Mouse (Mus musculus): ENCODE measurements at regions not wholly inside any gene's neighbourhood (a gene's known extent, or its start where the extent isn't known, plus 50 kb on each side); places are given as distances from the start of the nearest gene placed in this dataset.
"Not testable (repeated sequence)": the region's sequence is repeated elsewhere in the genome, so short reads cannot be mapped to it uniquely, and the experiment has no call there.

GRCm38 (mm10) chr17:82674593-82674992 is 540.5 kb upstream of the Pkdcc start:
- H3K9ac ChIP-seq (replicated peaks): no peak overlapping the region
- H3K9me3 ChIP-seq: no peaks in the 10 kb centered on the region
- no peaks in the 10 kb centered on the region for H3K4me1 ChIP-seq (replicated peaks)
- WGBS: 93% methylated on average over 2 of the region's 2 CpGs
- H3K36me3 ChIP-seq: no peaks in the 10 kb centered on the region
- no peak overlapping the region for H3K4me2 ChIP-seq (replicated peaks)
- no peaks in the 10 kb centered on the region for H3K27me3 ChIP-seq
- H3K27ac ChIP-seq: no peak overlapping the region
- ATAC-seq: no peak
- H3K4me3 ChIP-seq (replicated peaks): no peak overlapping the region

GRCm38 (mm10) chr17:82666557-82666956 is 548.5 kb upstream of the Pkdcc start:
- not testable (repeated sequence) for H3K36me3 ChIP-seq; ATAC-seq; H3K9me3 ChIP-seq; H3K4me3 ChIP-seq (replicated peaks); H3K27ac ChIP-seq; H3K27me3 ChIP-seq; H3K9ac ChIP-seq (replicated peaks); H3K4me1 ChIP-seq (replicated peaks); H3K4me2 ChIP-seq (replicated peaks)
- 65% methylated on average over 1 of the region's 1 CpGs for WGBS

GRCm38 (mm10) chr17:82664352-82664751 is 550.7 kb upstream of the Pkdcc start:
- ATAC-seq: no peak
- Histone ChIP-seq H3K4me1 (replicated peaks) (no peaks in the 10 kb centered on the region), H3K36me3 (no peaks in the 10 kb centered on the region), H3K9ac (replicated peaks) (no peak overlapping the region), H3K4me3 (replicated peaks) (no peak overlapping the region), H3K9me3 (no peaks in the 10 kb centered on the region), H3K27me3 (no peaks in the 10 kb centered on the region), H3K4me2 (replicated peaks) (no peak overlapping the region), H3K27ac (no peak overlapping the region)
- WGBS: 91% methylated on average over 6 of the region's 6 CpGs

GRCm38 (mm10) chr17:82636459-82637189 is 578.5 kb upstream of the Pkdcc start:
- Histone ChIP-seq H3K4me2 (replicated peaks) (no peak overlapping the region), H3K4me3 (replicated peaks) (no peak overlapping the region), H3K27me3 (no peaks in the 10 kb centered on the region), H3K36me3 (no peaks in the 10 kb centered on the region), H3K9ac (replicated peaks) (no peak overlapping the region), H3K27ac (no peak overlapping the region), H3K4me1 (replicated peaks) (no peaks in the 10 kb centered on the region), H3K9me3 (no peaks in the 10 kb centered on the region)
- 92% methylated on average over 1 of the region's 1 CpGs for WGBS
- ATAC-seq: no peak

GRCm38 (mm10) chr17:82635849-82636248 is 579.2 kb upstream of the Pkdcc start:
- H3K4me1 ChIP-seq (replicated peaks): no peaks in the 10 kb centered on the region
- no peak for ATAC-seq
- no peak overlapping the region for H3K27ac ChIP-seq
- no peaks in the 10 kb centered on the region for H3K9me3 ChIP-seq
- H3K36me3 ChIP-seq: no peaks in the 10 kb centered on the region
- 80% methylated on average over 4 of the region's 4 CpGs for WGBS
- no peaks in the 10 kb centered on the region for H3K27me3 ChIP-seq
- no peak overlapping the region for H3K4me2 ChIP-seq (replicated peaks)
- no peak overlapping the region for H3K9ac ChIP-seq (replicated peaks)
- H3K4me3 ChIP-seq (replicated peaks): no peak overlapping the region

GRCm38 (mm10) chr17:82606642-82607175 is 608.4 kb upstream of the Pkdcc start:
- no peak overlapping the region for H3K4me3 ChIP-seq (replicated peaks)
- H3K27me3 ChIP-seq: no peaks in the 10 kb centered on the region
- ATAC-seq: no peak

GRCm38 (mm10) chr17:82583801-82584200 is 631.3 kb upstream of the Pkdcc start:
- no peaks in the 10 kb centered on the region for H3K4me1 ChIP-seq (replicated peaks)
- no peaks in the 10 kb centered on the region for H3K9me3 ChIP-seq
- no peak overlapping the region for H3K4me2 ChIP-seq (replicated peaks)
- H3K27ac ChIP-seq: no peak overlapping the region
- 45% methylated on average over 2 of the region's 2 CpGs for WGBS
- no peaks in the 10 kb centered on the region for H3K36me3 ChIP-seq
- no peak overlapping the region for H3K9ac ChIP-seq (replicated peaks)
- no peak overlapping the region for H3K4me3 ChIP-seq (replicated peaks)
- H3K27me3 ChIP-seq: no peaks in the 10 kb centered on the region
- peak; percentile 62; the same call in 1 of the 2 replicates for ATAC-seq

More at GRCm38 (mm10) chr17:82606642-82607175, 608.4 kb upstream of the Pkdcc start:
- 89% methylated on average over 3 of the region's 3 CpGs for WGBS
- Histone ChIP-seq H3K27ac (no peak overlapping the region), H3K36me3 (no peaks in the 10 kb centered on the region), H3K9ac (replicated peaks) (no peak overlapping the region), H3K9me3 (no peaks in the 10 kb centered on the region), H3K4me1 (replicated peaks) (no peaks in the 10 kb centered on the region), H3K4me2 (replicated peaks) (no peak overlapping the region)

- H3K4me3 ChIP-seq (replicated peaks): no peak overlapping the region
- no peak overlapping the region for H3K4me2 ChIP-seq (replicated peaks)
- ATAC-seq: no peak
- H3K4me1 ChIP-seq (replicated peaks): no peaks in the 10 kb centered on the region
- H3K27ac ChIP-seq: no peak overlapping the region
- no peak overlapping the region for H3K9ac ChIP-seq (replicated peaks)
- no peaks in the 10 kb centered on the region for H3K9me3 ChIP-seq
- H3K36me3 ChIP-seq: no peaks in the 10 kb centered on the region
- H3K27me3 ChIP-seq: no peaks in the 10 kb centered on the region
- 81% methylated on average over 5 of the region's 5 CpGs for WGBS
These were observed 681.6 kb upstream of the Pkdcc start for GRCm38 (mm10) chr17:82533521-82533920.

- no peaks in the 10 kb centered on the region for H3K36me3 ChIP-seq
- H3K4me3 ChIP-seq (replicated peaks): no peak overlapping the region
- no peak overlapping the region for H3K9ac ChIP-seq (replicated peaks)
- ATAC-seq: no peak
- H3K9me3 ChIP-seq: no peaks in the 10 kb centered on the region
- no peak overlapping the region for H3K4me2 ChIP-seq (replicated peaks)
- no peaks in the 10 kb centered on the region for H3K4me1 ChIP-seq (replicated peaks)
- no peaks in the 10 kb centered on the region for H3K27me3 ChIP-seq
- H3K27ac ChIP-seq: no peak overlapping the region
These were observed 697.0 kb upstream of the Pkdcc start for GRCm38 (mm10) chr17:82518129-82518528.

GRCm38 (mm10) chr17:82516850-82517249 is 698.2 kb upstream of the Pkdcc start:
- Histone ChIP-seq H3K4me1 (replicated peaks) (no peaks in the 10 kb centered on the region), H3K4me3 (replicated peaks) (no peak overlapping the region), H3K36me3 (no peaks in the 10 kb centered on the region), H3K4me2 (replicated peaks) (no peak overlapping the region), H3K27ac (no peak overlapping the region), H3K9me3 (no peaks in the 10 kb centered on the region), H3K27me3 (no peaks in the 10 kb centered on the region), H3K9ac (replicated peaks) (no peak overlapping the region)
- no peak for ATAC-seq
- 72% methylated on average over 3 of the region's 3 CpGs for WGBS

GRCm38 (mm10) chr17:82513816-82514215 is 701.3 kb upstream of the Pkdcc start:
- no peak overlapping the region for H3K4me2 ChIP-seq (replicated peaks)
- no peak overlapping the region for H3K4me3 ChIP-seq (replicated peaks)
- ATAC-seq: no peak
- H3K36me3 ChIP-seq: no peaks in the 10 kb centered on the region
- 84% methylated on average over 2 of the region's 2 CpGs for WGBS
- H3K27ac ChIP-seq: no peak overlapping the region
- H3K4me1 ChIP-seq (replicated peaks): no peaks in the 10 kb centered on the region
- no peaks in the 10 kb centered on the region for H3K27me3 ChIP-seq
- no peak overlapping the region for H3K9ac ChIP-seq (replicated peaks)
- H3K9me3 ChIP-seq: no peaks in the 10 kb centered on the region

- Histone ChIP-seq H3K9ac (replicated peaks) (no peak overlapping the region), H3K36me3 (no peaks in the 10 kb centered on the region), H3K9me3 (no peaks in the 10 kb centered on the region), H3K4me3 (replicated peaks) (no peak overlapping the region), H3K4me1 (replicated peaks) (no peaks in the 10 kb centered on the region), H3K4me2 (replicated peaks) (no peak overlapping the region), H3K27me3 (no peaks in the 10 kb centered on the region), H3K27ac (no peak overlapping the region)
- no peak for ATAC-seq
- WGBS: 90% methylated on average over 3 of the region's 3 CpGs
These were observed 710.8 kb upstream of the Pkdcc start for GRCm38 (mm10) chr17:82504291-82504690.

GRCm38 (mm10) chr17:82485544-82485943 is 729.5 kb upstream of the Pkdcc start:
- Histone ChIP-seq H3K9me3 (no peaks in the 10 kb centered on the region), H3K27ac (no peak overlapping the region), H3K4me3 (replicated peaks) (no peak overlapping the region), H3K36me3 (no peaks in the 10 kb centered on the region), H3K4me2 (replicated peaks) (no peak overlapping the region), H3K4me1 (replicated peaks) (no peaks in the 10 kb centered on the region), H3K9ac (replicated peaks) (no peak overlapping the region), H3K27me3 (no peaks in the 10 kb centered on the region)
- 80% methylated on average over 3 of the region's 3 CpGs for WGBS
- ATAC-seq: no peak
